Mouse (Mus musculus) E14TG2a.4 (cell line): Measurements from ENCODE around the gene 4930590J08Rik.
"Not testable (repeated sequence)": the region's sequence is repeated elsewhere in the genome, so short reads cannot be mapped to it uniquely, and the experiment has no call there.

Source experiments
- H3K27me3 ChIP-seq: 2 replicates; pipeline ENCODE4 v1.6.1; 2014; ENCODE audit warnings: low read length, control low read depth; ENCODE audit not compliant: insufficient read depth
- H3K36me3 ChIP-seq: 2 replicates; pipeline ENCODE4 v1.6.1; 2014; ENCODE audit warnings: low read length, control low read depth; ENCODE audit not compliant: insufficient read depth
- H3K4me1 ChIP-seq: replicated peaks from 2 replicates; pipeline ENCODE4 v1.6.1; 2014; ENCODE audit warnings: low read depth, low read length, control low read depth
- H3K4me3 ChIP-seq: replicated peaks from 2 replicates; pipeline ENCODE4 v1.5.1; 2014; ENCODE audit warnings: mild to moderate bottlenecking, low read length
- H3K9me3 ChIP-seq: 2 replicates; pipeline ENCODE4 v1.6.1; 2014; ENCODE audit warnings: low read length, control low read depth
- CTCF ChIP-seq: conservative IDR thresholded peaks from 2 replicates; pipeline ENCODE4 v1.5.1; 2014; ENCODE audit warnings: low read length
- NANOG ChIP-seq: IDR thresholded peaks from 2 replicates; pipeline ENCODE4 v1.6.1; 2014; ENCODE audit warnings: borderline replicate concordance, low read length, mixed read lengths
- POU5F1 ChIP-seq: IDR thresholded peaks from 2 replicates; pipeline ENCODE4 v1.6.1; 2014; ENCODE audit warnings: low read length, borderline replicate concordance

The 4930590J08Rik gene

GRCm38 (mm10) chr6:91931231-91931630 is 28.6 kb downstream of the 4930590J08Rik start:
- TF ChIP-seq POU5F1 (no peak), NANOG (no peak), CTCF (no peak)
- Histone ChIP-seq H3K9me3 (no peaks in the 10 kb centered on the region), H3K27me3 (no peaks in the 10 kb centered on the region), H3K4me1 (no peaks in the 10 kb centered on the region), H3K4me3 (no peak overlapping the region), H3K36me3 (no peaks in the 10 kb centered on the region)

- no peak overlapping the region for H3K4me3 ChIP-seq
Measured at GRCm38 (mm10) chr6:91938491-91938890, 35.9 kb downstream of the 4930590J08Rik start.

GRCm38 (mm10) chr6:91948426-91948825 is 45.8 kb downstream of the 4930590J08Rik start:
- Histone ChIP-seq H3K9me3 (peaks cover 2% of the 10 kb centered on the region; the same call in 1 of the 2 replicates), H3K27me3 (peaks cover 16% of the 10 kb centered on the region), H3K36me3 (no peaks in the 10 kb centered on the region), H3K4me3 (no peak overlapping the region), H3K4me1 (peaks cover 10% of the 10 kb centered on the region)
- no peak for TF ChIP-seq POU5F1
- no peak for TF ChIP-seq NANOG
- TF ChIP-seq CTCF: no peak

More at GRCm38 (mm10) chr6:91938491-91938890, 35.9 kb downstream of the 4930590J08Rik start:
- Histone ChIP-seq H3K36me3 (no peaks in the 10 kb centered on the region), H3K4me1 (peaks cover 19% of the 10 kb centered on the region), H3K9me3 (no peaks in the 10 kb centered on the region), H3K27me3 (peaks cover 2% of the 10 kb centered on the region; the same call in 1 of the 2 replicates)
- TF ChIP-seq NANOG (no peak), POU5F1 (no peak), CTCF (no peak)

DNA sequence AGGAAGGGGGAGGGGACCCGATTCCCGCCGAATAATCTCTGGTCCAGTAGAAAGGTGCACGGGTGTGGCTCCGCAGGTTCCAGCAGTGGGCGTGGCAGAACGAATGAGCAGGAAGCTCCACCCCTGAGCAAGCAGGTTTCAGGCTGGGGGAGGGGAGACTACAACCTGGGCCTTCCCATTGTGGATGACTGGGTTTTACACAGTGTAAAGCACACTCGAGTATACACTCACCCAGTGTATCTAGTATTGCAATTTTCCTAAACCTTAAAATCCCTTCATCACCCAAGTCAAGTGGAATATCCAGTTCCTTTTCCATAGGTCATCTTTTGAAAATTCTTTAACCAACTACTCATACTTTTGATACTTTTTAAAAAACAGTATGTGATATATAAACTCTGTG is 55.4 kb downstream of the 4930590J08Rik start:
- Histone ChIP-seq H3K27me3 (peaks cover 22% of the 10 kb centered on the region), H3K4me1 (peaks cover 16% of the 10 kb centered on the region)
- H3K36me3 ChIP-seq, H3K4me3 ChIP-seq, H3K9me3 ChIP-seq: not testable (repeated sequence)

DNA sequence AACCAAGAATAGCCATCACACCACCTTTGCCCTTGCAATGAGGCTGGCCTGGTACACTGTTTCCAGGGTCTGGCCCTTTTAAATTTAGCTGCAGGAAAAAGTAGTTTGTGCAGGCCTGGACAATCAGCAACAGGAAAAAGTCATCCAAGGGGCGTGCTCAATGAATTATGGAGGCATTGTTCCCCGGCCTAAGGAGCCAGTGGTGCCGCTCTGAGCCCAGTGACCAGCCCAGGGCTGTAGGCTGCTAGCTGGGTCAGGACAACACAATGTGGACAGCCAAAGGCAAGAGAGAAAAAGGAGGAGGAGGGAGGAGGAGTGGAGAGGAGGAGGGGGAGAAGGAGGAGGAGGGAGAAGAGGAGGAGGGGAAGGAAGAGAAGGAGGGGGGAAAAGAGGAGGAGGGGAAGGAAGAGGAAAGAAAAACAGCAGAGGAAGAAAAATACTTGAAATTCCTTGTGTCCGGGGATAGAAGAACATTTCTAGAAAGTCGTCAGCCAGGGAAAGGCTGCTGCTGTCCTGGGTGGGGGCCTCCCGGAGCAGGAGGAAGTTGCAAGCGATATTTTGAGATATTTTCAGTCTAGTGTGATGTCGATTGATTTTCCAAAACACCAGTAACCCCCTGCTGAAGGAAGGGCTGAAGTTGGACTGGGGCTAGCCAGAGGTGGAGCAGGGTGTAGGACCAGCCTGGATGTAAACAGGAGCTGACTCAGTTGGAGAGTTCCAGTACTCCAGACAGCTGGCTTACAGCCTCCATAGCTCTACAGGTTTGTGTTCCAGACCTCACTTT is 57.6 kb downstream of the 4930590J08Rik start:
- Histone ChIP-seq H3K4me3 (no peak overlapping the region), H3K9me3 (no peaks in the 10 kb centered on the region), H3K27me3 (peaks cover 21% of the 10 kb centered on the region), H3K36me3 (no peaks in the 10 kb centered on the region), H3K4me1 (peaks cover 16% of the 10 kb centered on the region)
- TF ChIP-seq NANOG: no peak
- TF ChIP-seq CTCF: no peak
- TF ChIP-seq POU5F1: no peak

GRCm38 (mm10) chr6:91963429-91963828 is 60.8 kb downstream of the 4930590J08Rik start:
- Histone ChIP-seq H3K4me3 (no peak overlapping the region), H3K4me1 (peaks cover 8% of the 10 kb centered on the region), H3K9me3 (no peaks in the 10 kb centered on the region), H3K27me3 (peaks cover 17% of the 10 kb centered on the region), H3K36me3 (no peaks in the 10 kb centered on the region)
- TF ChIP-seq POU5F1 (no peak), NANOG (no peak), CTCF (no peak)

- 0 out of 2 replicates have a peak, but pooled peaks cover 6% of the 10 kb centered on the region for H3K9me3 ChIP-seq
- TF ChIP-seq POU5F1 (no peak), NANOG (no peak), CTCF (no peak)
- H3K4me1 ChIP-seq: 0 out of 2 replicates have a peak, but pooled peaks cover under 1% of the 10 kb centered on the region
- no peak overlapping the region for H3K4me3 ChIP-seq
- peaks cover 17% of the 10 kb centered on the region for H3K27me3 ChIP-seq
- no peaks in the 10 kb centered on the region for H3K36me3 ChIP-seq
Measured at GRCm38 (mm10) chr6:91965060-91965459, 62.5 kb downstream of the 4930590J08Rik start.

GRCm38 (mm10) chr6:91966006-91966405 is 63.4 kb downstream of the 4930590J08Rik start:
- Histone ChIP-seq H3K4me1 (no peaks in the 10 kb centered on the region), H3K4me3 (no peak overlapping the region), H3K9me3 (0 out of 2 replicates have a peak, but pooled peaks cover 6% of the 10 kb centered on the region), H3K36me3 (no peaks in the 10 kb centered on the region), H3K27me3 (peaks cover 17% of the 10 kb centered on the region)
- TF ChIP-seq CTCF (no peak), POU5F1 (no peak), NANOG (no peak)
